Mouse (Mus musculus): ENCODE data around the gene Gm960.
"Not testable (repeated sequence)": the region's sequence is repeated elsewhere in the genome, so short reads cannot be mapped to it uniquely, and the experiment has no call there.

The Gm960 gene

GRCm38 (mm10) chr19:4587426-4587825, 111.0 kb downstream of the Gm960 start:
- no peak for DNase-seq

DNA sequence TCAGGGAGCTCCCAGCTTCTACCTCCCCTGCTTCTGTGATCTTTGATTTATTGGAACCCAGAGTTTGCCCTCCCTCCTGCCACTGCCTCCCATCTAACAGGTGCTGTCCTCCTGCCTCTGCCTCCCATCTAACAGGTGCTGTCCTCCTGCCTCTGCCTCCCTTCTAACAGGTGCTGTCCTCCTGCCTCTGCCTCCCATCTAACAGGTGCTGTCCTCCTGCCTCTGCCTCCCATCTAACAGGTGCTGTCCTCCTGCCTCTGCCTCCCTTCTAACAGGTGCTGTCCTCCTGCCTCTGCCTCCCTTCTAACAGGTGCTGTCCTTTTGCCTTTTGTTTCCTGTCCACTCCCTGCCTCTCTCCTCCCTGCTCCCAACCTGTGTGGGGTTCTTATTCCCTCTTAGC, 111.7 kb downstream of the Gm960 start:
- DNase-seq, result not testable (repeated sequence)

DNA sequence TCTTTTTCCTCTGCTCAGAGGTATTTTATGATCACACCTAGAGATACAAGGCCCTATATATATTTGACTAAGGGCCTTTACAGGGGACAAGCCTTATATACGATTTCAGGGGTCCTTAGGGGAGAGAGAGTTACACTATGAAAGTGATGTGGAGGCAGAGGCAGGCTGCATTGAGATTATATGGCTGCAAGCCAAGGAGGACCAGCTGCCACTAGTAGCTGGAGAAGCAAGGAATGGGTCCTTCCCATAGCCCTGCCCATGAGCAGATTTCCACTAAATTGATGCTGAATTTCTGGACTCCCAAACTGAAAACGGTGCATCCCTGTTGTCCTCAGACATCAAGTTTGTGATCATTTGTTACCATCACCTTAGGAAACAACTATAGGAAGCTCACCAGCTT, 114.6 kb downstream of the Gm960 start:
- no peak for DNase-seq

DNA sequence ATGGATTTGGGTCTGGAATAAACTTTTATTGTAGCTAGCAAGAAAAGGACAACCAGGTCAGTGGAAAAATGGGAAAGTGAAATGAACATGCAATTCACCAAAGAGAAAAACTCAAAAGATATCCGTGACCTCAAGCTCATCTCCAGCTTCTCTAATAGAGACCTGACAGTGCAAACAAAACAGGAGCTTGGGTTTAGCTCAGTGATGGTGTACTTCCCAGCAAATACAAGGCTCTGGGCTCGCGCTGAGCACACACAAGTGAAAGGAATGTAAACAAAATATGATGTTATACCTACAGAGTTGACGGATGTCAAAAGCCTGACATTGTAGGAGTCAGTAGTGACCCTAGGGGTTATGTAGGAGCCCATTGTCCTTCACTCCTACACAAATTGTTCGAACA, 119.2 kb downstream of the Gm960 start:
- no peak for DNase-seq

DNA sequence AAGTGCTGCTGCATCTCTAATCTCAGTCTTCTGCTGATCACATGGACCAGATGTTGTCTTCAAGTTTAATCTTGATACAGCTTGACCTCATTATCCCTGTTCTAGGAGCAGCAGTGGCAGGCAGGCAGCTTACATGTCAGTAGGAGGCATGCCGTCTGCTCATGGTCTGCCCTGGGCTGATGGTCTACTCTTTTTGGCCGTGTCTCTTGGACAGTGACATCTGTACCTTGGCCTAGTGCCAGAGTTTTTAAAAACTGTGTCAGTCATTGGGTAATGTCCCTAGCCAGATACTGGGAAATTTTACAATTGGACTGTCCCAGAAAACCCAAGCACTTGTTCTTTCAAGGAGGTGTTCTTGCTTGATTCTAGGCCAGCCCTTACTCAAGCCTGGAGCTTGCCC, 119.7 kb downstream of the Gm960 start:
- DNase-seq, result peak; percentile 73

Data from kidney, adult 9 months (tissue).